Mouse (Mus musculus): Measurements from ENCODE around the gene Trmt10c.
"Not testable (repeated sequence)": the region's sequence is repeated elsewhere in the genome, so short reads cannot be mapped to it uniquely, and the experiment has no call there.

- TF ChIP-seq POLR2A (IDR thresholded peaks at IDR 0.05; ENCODE audit: extremely low read depth, insufficient read depth, low read length); CTCF (IDR thresholded peaks at IDR 0.05; ENCODE audit: low read depth, low read length): not testable (repeated sequence)
Observed at GRCm38 (mm10) chr16:56073150-56073549, 35.5 kb upstream of the Trmt10c start.

All from liver, adult 2 months (tissue).